Mouse (Mus musculus) embryonic fibroblast, embryonic 13.5 days (primary cell): ENCODE data around the gene Jun.

ENCODE experiments used
- CTCF ChIP-seq: IDR thresholded peaks from 2 replicates; pipeline ENCODE4 v1.5.1; 2011; ENCODE audit warnings: mild to moderate bottlenecking, control low read depth, low read length, moderate library complexity, borderline replicate concordance; ENCODE audit not compliant: insufficient read depth
- POLR2A ChIP-seq: IDR thresholded peaks from 2 replicates; pipeline ENCODE4 v1.6.1; 2011; ENCODE audit warnings: low read depth, mild to moderate bottlenecking, control low read depth, low read length, moderate library complexity

- TF ChIP-seq CTCF (no peak), POLR2A (no peak)
Measured at GRCm38 (mm10) chr4:95001043-95001775, 50.8 kb downstream of the Jun start.
